7 mouse cellular contexts compared by ENCODE assay signal in genomic region chr4:134930684-134931481, GRCm38 (mm10). TPM values are rescaled to one million over a fixed set of nuclear protein-coding genes. Genes with fewer than 3 reads are reported as not detected.
A peak's percentile ranks its signal among the peaks of the same experiment; 100 is the strongest.
DNase-seq lines count a peak whose midpoint lies in the region; ATAC-seq lines count a peak whose summit lies in the region.

TSS of gene Syf2 (plus strand) at chr4:134930898.

- ATAC-seq in embryonic facial prominence, embryonic 11.5 days (replicated peaks; ENCODE audit: insufficient number of reproducible peaks, low FRiP score, low TSS enrichment, low read depth) = peak; percentile 95
- ATAC-seq in limb, embryonic 11.5 days (ENCODE audit: insufficient number of reproducible peaks, low FRiP score, low TSS enrichment, low read depth) = peak; percentile 95
- ATAC-seq in midbrain, embryonic 14.5 days (ENCODE audit: low FRiP score, low TSS enrichment) = peak; percentile 95

- H3K27ac ChIP-seq in embryonic facial prominence, embryonic 11.5 days (replicated peaks; ENCODE audit: low read depth, low read length) = no peak within 1 kb of the TSS
- no peak within 1 kb of the TSS for H3K27ac ChIP-seq in limb, embryonic 11.5 days (replicated peaks; ENCODE audit: low read depth, low read length)
- peak within 1 kb of the TSS; percentile 74 for H3K27ac ChIP-seq in midbrain, embryonic 14.5 days (replicated peaks; ENCODE audit: low read depth, low read length)

- no peaks in the 10 kb centered on the region for H3K9me3 ChIP-seq in embryonic facial prominence, embryonic 11.5 days (replicated peaks; ENCODE audit: control insufficient read depth, low read length)
- H3K9me3 ChIP-seq in limb, embryonic 11.5 days (ENCODE audit: control insufficient read depth, low read length) = no peaks in the 10 kb centered on the region
- no peaks in the 10 kb centered on the region for H3K9me3 ChIP-seq in midbrain, embryonic 14.5 days (ENCODE audit: control insufficient read depth, low read length)

- H3K4me3 ChIP-seq in embryonic facial prominence, embryonic 11.5 days (ENCODE audit: low read depth, low read length) = peak within 1 kb of the TSS; percentile 79
- peak within 1 kb of the TSS; percentile 99 for H3K4me3 ChIP-seq in limb, embryonic 11.5 days (ENCODE audit: low read depth, low read length)
- peak within 1 kb of the TSS; percentile 88 for H3K4me3 ChIP-seq in midbrain, embryonic 14.5 days (replicated peaks; ENCODE audit: low read depth, low read length)

- peak within 1 kb of the TSS; percentile 59 for H3K4me2 ChIP-seq in embryonic facial prominence, embryonic 11.5 days (ENCODE audit: low read depth, low read length)
- H3K4me2 ChIP-seq in limb, embryonic 11.5 days (ENCODE audit: low read depth, severe bottlenecking) = peak within 1 kb of the TSS; percentile 85
- H3K4me2 ChIP-seq in midbrain, embryonic 14.5 days (ENCODE audit: low read length) = peak within 1 kb of the TSS; percentile 90

- no peaks in the 10 kb centered on the region for H3K4me1 ChIP-seq in embryonic facial prominence, embryonic 11.5 days (ENCODE audit: control insufficient read depth, insufficient read depth, low read length)
- no peaks in the 10 kb centered on the region for H3K4me1 ChIP-seq in limb, embryonic 11.5 days (ENCODE audit: control insufficient read depth, insufficient read depth, low read length)
- H3K4me1 ChIP-seq in midbrain, embryonic 14.5 days (ENCODE audit: control insufficient read depth, insufficient read depth, low read length) = peaks cover 11% of the 10 kb centered on the region

- peaks cover 6% of the 10 kb centered on the region for H3K36me3 ChIP-seq in embryonic facial prominence, embryonic 11.5 days (replicated peaks; ENCODE audit: control insufficient read depth, insufficient read depth, low read depth, low read length)
- peaks cover 18% of the 10 kb centered on the region for H3K36me3 ChIP-seq in limb, embryonic 11.5 days (ENCODE audit: control insufficient read depth, insufficient read depth, low read length)
- H3K36me3 ChIP-seq in midbrain, embryonic 14.5 days (ENCODE audit: control insufficient read depth, insufficient read depth, low read length) = peaks cover 65% of the 10 kb centered on the region

- DNase-seq in adrenal gland, postnatal 14 days = peak; percentile 97
- peak; percentile 98 for DNase-seq in embryonic facial prominence, embryonic 11.5 days (ENCODE audit: low spot score)
- DNase-seq in heart, adult 11 months = peak; percentile 99
- DNase-seq in kidney, adult 18-20 months = peak; percentile 94
- DNase-seq in limb, embryonic 11.5 days (ENCODE audit: low spot score) = peak; percentile 94
- DNase-seq in midbrain, embryonic 14.5 days = peak; percentile 98
- peak; percentile 81 to 87 for DNase-seq in spleen, adult 18-20 months

- under 1% methylated on average over 68 of the region's 68 CpGs for WGBS in embryonic facial prominence, embryonic 11.5 days
- under 1% methylated on average over 68 of the region's 68 CpGs for WGBS in limb, embryonic 11.5 days
- under 1% methylated on average over 68 of the region's 68 CpGs for WGBS in midbrain, embryonic 14.5 days

- H3K27me3 ChIP-seq in embryonic facial prominence, embryonic 11.5 days (ENCODE audit: control insufficient read depth, insufficient read depth, low read length) = no peaks in the 10 kb centered on the region
- H3K27me3 ChIP-seq in limb, embryonic 11.5 days (ENCODE audit: control insufficient read depth, insufficient read depth, low read length) = no peaks in the 10 kb centered on the region
- no peaks in the 10 kb centered on the region for H3K27me3 ChIP-seq in midbrain, embryonic 14.5 days (ENCODE audit: control insufficient read depth, insufficient read depth, low read length)

- peak within 1 kb of the TSS; percentile 63 for H3K9ac ChIP-seq in embryonic facial prominence, embryonic 11.5 days (replicated peaks; ENCODE audit: low read length)
- H3K9ac ChIP-seq in limb, embryonic 11.5 days (ENCODE audit: low read length) = peak within 1 kb of the TSS; percentile 72
- peak within 1 kb of the TSS; percentile 67 for H3K9ac ChIP-seq in midbrain, embryonic 14.5 days (replicated peaks; ENCODE audit: low read length)

RNA-seq across cellular contexts. Expression of gene Syf2, which starts in this region (rescaled TPM):
- total RNA-seq in adrenal gland, postnatal 14 days (2021) = 81.4 and 90.5 TPM in 2 replicates
- polyA plus RNA-seq in embryonic facial prominence, embryonic 11.5 days (2014; fragmentation: Nextera tagmentation; extraction: Ambion mirVana) = 69.5 and 79.5 TPM in 2 replicates
- 69.8 and 75.6 TPM in 2 replicates for polyA plus RNA-seq in limb, embryonic 11.5 days (2014; fragmentation: Nextera tagmentation; extraction: Ambion mirVana)
- polyA plus RNA-seq in midbrain, embryonic 14.5 days (2014; fragmentation: Nextera tagmentation; extraction: Ambion mirVana) = 53.4 and 61.2 TPM in 2 replicates
